Mouse (Mus musculus) E14TG2a.4 (cell line): ENCODE data around the gene Gcg.

ENCODE experiments used
- CTCF ChIP-seq: conservative IDR thresholded peaks from 2 replicates; pipeline ENCODE4 v1.5.1; 2014; ENCODE audit warnings: low read length
- NANOG ChIP-seq: IDR thresholded peaks from 2 replicates; pipeline ENCODE4 v1.6.1; 2014; ENCODE audit warnings: borderline replicate concordance, low read length, mixed read lengths
- POU5F1 ChIP-seq: IDR thresholded peaks from 2 replicates; pipeline ENCODE4 v1.6.1; 2014; ENCODE audit warnings: low read length, borderline replicate concordance

- TF ChIP-seq CTCF (no peak), NANOG (no peak), POU5F1 (no peak)
These were observed 15.4 kb upstream of the Gcg start for GRCm38 (mm10) chr2:62498821-62499220.
